34 mouse cellular contexts compared by ENCODE assay signal in the genomic region with DNA sequence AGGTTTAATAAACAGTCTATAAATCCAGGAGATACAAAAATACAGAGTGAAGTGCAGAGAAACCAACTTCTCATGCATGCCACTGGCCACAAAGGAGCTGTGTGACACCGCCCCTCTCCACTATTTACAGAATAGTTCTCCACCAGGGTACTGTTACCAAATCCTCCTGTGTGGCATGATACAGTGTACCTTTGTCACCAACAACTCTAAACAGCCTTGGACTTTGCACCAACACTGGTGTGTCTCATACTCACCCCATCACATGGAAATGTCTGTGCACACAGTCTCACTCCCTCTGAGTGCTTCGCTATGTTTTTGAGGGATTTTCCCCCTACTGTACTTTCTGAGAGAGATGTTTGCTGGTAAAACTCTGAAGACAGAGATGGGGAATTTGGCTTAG.
"Had no signal": no experiment of that assay in that cellular context is flagged by ENCODE, and none has a peak within 500 bp of the region (broad histone marks: within the 10 kb centered on the region; RNA-seq: fewer than 3 reads in every experiment).

No protein-coding gene starts in this region.

- ATAC-seq: hindbrain, embryonic 16.5 days; hindbrain, postnatal 0 days; inflammation-experienced regulatory T-cells, adult 6 months; intestine, embryonic 15.5 days; intestine, embryonic 16.5 days; intestine, postnatal 0 days had no signal

- H3K4me1 ChIP-seq: intestine, embryonic 15.5 days had no signal

- H3K4me2 ChIP-seq: heart, embryonic 11.5 days; heart, embryonic 13.5 days; heart, embryonic 15.5 days; hindbrain, embryonic 12.5 days; hindbrain, embryonic 13.5 days; hindbrain, embryonic 14.5 days; hindbrain, embryonic 15.5 days; intestine, embryonic 15.5 days; kidney, embryonic 15.5 days had no signal

- H3K36me3 ChIP-seq: heart, embryonic 15.5 days; hindbrain, embryonic 12.5 days; hindbrain, embryonic 15.5 days; intestine, embryonic 15.5 days had no signal

- H3K27me3 ChIP-seq: hindbrain, embryonic 12.5 days; hindbrain, embryonic 13.5 days; hindbrain, embryonic 15.5 days; intestine, embryonic 15.5 days; kidney, embryonic 15.5 days had no signal

- DNase-seq: heart, postnatal 10 days; heart, postnatal 14 days; heart, postnatal 36 days; heart, postnatal 4 days; kidney, adult 11 months; kidney, adult 18-20 months; kidney, adult 2 months; kidney, adult 8-10 months; kidney, adult 9 months; kidney, postnatal 10 days; kidney, postnatal 14 days; kidney, postnatal 25 days; kidney, postnatal 36 days; kidney, postnatal 4 days; layer of hippocampus, adult 9-11 months; layer of hippocampus, postnatal 36 days had no signal

- H3K9me3 ChIP-seq: heart, embryonic 10.5 days; heart, embryonic 13.5 days; heart, embryonic 15.5 days; hindbrain, embryonic 10.5 days; hindbrain, embryonic 12.5 days; hindbrain, embryonic 13.5 days; hindbrain, embryonic 15.5 days; intestine, embryonic 15.5 days; kidney, embryonic 15.5 days had no signal

- H3K9ac ChIP-seq: heart, embryonic 13.5 days; heart, embryonic 15.5 days; hindbrain, embryonic 12.5 days; hindbrain, embryonic 13.5 days; hindbrain, embryonic 14.5 days; hindbrain, embryonic 15.5 days; intestine, embryonic 15.5 days; kidney, embryonic 15.5 days had no signal

- H3K27ac ChIP-seq: heart, embryonic 10.5 days; heart, embryonic 13.5 days; heart, embryonic 15.5 days; hindbrain, embryonic 10.5 days; hindbrain, embryonic 12.5 days; hindbrain, embryonic 13.5 days; hindbrain, embryonic 14.5 days; hindbrain, embryonic 15.5 days; hindbrain, postnatal 0 days; intestine, embryonic 15.5 days; kidney, embryonic 15.5 days; kidney, postnatal 0 days; layer of hippocampus, adult 2 months had no signal

- H3K4me3 ChIP-seq: heart, embryonic 10.5 days; heart, embryonic 13.5 days; heart, embryonic 15.5 days; hindbrain, embryonic 10.5 days; hindbrain, embryonic 12.5 days; hindbrain, embryonic 13.5 days; hindbrain, embryonic 15.5 days; intestine, embryonic 15.5 days; kidney, embryonic 15.5 days; layer of hippocampus, adult 2 months had no signal
